Mouse (Mus musculus) midbrain, embryonic 10.5 days (tissue): Measurements from ENCODE around the gene Caap1. TPM values are rescaled to one million over a fixed set of nuclear protein-coding genes. Genes with fewer than 3 reads are reported as not detected.

Experiments
- DNase-seq: peaks from one replicate; pipeline ENCODE4 v3.0.0-alpha.2; 2017; ENCODE audit warnings: low spot score
- H3K27ac ChIP-seq: fragments of 300-500 bp; sonication (generic); replicated peaks from 2 replicates; pipeline ENCODE4 v1.5.1; 2016; ENCODE audit warnings: mild to moderate bottlenecking
- H3K27me3 ChIP-seq: fragments of 300-500 bp; sonication (generic); 2 replicates; pipeline ENCODE4 v1.6.1; 2016; ENCODE audit warnings: low read depth, mild to moderate bottlenecking; ENCODE audit not compliant: poor library complexity, severe bottlenecking
- H3K36me3 ChIP-seq: fragments of 300-500 bp; sonication (generic); 2 replicates; pipeline ENCODE4 v1.6.1; 2016; ENCODE audit warnings: mild to moderate bottlenecking, moderate library complexity
- H3K4me1 ChIP-seq: fragments of 300-500 bp; sonication (generic); 2 replicates; pipeline ENCODE4 v1.6.1; 2016
- H3K4me3 ChIP-seq: fragments of 300-500 bp; sonication (generic); 2 replicates; pipeline ENCODE4 v1.5.1; 2016; ENCODE audit warnings: mild to moderate bottlenecking, moderate library complexity
- H3K9me3 ChIP-seq: fragments of 300-500 bp; sonication (generic); replicated peaks from 2 replicates; pipeline ENCODE4 v1.6.1; 2016; ENCODE audit warnings: mild to moderate bottlenecking
- WGBS: fragments of 180-500 bp; shearing (Covaris S2); methylation state at CpG from one replicate; pipeline ENCODE4 v1.1.7; 2016; 5-methylcytosine and 5-hydroxymethylcytosine counted together
- polyA plus RNA-seq: library from polyadenylated mRNA; unstranded; fragments of >200 nt; fragmentation: Nextera tagmentation; extraction: Ambion mirVana; gene quantifications from 2 replicates; pipeline ENCODE4 v1.2.1, GENCODE M21; 2016

The Caap1 gene
- polyA plus RNA-seq, 1 experiment from 2014 or later = 27.8 TPM

- no peaks in the 10 kb centered on the region for H3K27me3 ChIP-seq
- H3K36me3 ChIP-seq = no peaks in the 10 kb centered on the region
- WGBS = 55% methylated on average over 2 of the region's 2 CpGs
- peaks cover 22% of the 10 kb centered on the region for H3K4me1 ChIP-seq
- no peak overlapping the region for H3K4me3 ChIP-seq
- no peaks in the 10 kb centered on the region for H3K9me3 ChIP-seq
- peak; percentile 23 for DNase-seq
- no peak overlapping the region for H3K27ac ChIP-seq
Measured at GRCm38 (mm10) chr4:94559266-94559665, 2.7 kb upstream of the Caap1 start.

DNA sequence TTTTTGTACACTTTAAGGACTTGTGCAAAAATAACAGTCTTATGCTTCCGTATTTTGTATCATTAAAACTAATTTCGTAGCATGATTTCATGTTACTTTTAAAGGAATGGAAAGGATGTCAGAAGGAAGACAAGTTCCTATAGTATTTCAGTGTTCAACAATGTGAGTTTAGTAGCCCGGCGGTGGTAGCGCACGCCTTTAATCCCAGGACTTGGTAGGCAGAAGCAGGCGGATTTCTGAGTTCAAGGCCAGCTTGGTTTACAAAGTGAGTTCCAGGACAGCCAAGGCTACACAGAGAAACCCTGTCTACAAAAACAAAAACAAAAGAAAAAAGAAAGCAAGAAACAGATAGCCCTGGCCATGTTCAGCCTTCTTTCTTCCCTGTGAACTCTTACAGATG, 549 bp upstream of the Caap1 start:
- Histone ChIP-seq H3K27me3 (no peaks in the 10 kb centered on the region), H3K36me3 (no peaks in the 10 kb centered on the region), H3K27ac (0 out of 2 replicates have a peak overlapping the region, but pooled peaks have one; percentile 25), H3K4me3 (peak overlapping the region; percentile 94), H3K4me1 (peaks cover 22% of the 10 kb centered on the region), H3K9me3 (no peaks in the 10 kb centered on the region)
- WGBS = 70% methylated on average over 7 of the region's 7 CpGs
- DNase-seq = no peak

DNA sequence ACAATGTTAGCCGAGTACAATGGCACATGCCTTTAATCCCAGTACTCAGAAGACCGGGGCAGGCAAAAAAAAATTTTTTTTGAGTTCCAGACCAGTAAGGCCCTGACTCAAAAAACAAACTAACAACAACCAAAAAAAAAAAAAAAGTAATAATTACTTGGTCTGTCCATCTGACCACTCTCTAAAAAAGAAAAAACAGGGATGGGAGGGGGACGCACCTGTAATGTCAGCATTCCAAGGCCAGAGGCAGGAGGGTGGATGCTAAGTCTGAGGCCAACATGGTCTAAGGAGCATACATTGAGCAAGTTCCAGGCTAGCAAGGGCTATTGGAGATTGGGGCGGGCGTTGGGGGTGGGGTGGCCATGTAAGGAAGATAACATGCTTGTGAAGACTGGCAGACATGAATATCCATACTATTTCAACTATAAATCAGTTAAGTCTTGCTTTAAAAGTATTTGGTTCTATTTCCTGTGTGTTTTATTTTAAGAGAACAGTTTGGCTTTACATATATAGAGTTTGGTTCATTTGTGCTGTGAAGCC, 1.6 kb downstream of the Caap1 start:
- 93% methylated on average over 5 of the region's 5 CpGs for WGBS
- no peaks in the 10 kb centered on the region for H3K9me3 ChIP-seq
- DNase-seq = no peak
- no peak overlapping the region for H3K27ac ChIP-seq
- peak overlapping the region; percentile 94 for H3K4me3 ChIP-seq
- peaks cover 22% of the 10 kb centered on the region for H3K4me1 ChIP-seq
- no peaks in the 10 kb centered on the region for H3K27me3 ChIP-seq
- peaks cover 10% of the 10 kb centered on the region for H3K36me3 ChIP-seq

DNA sequence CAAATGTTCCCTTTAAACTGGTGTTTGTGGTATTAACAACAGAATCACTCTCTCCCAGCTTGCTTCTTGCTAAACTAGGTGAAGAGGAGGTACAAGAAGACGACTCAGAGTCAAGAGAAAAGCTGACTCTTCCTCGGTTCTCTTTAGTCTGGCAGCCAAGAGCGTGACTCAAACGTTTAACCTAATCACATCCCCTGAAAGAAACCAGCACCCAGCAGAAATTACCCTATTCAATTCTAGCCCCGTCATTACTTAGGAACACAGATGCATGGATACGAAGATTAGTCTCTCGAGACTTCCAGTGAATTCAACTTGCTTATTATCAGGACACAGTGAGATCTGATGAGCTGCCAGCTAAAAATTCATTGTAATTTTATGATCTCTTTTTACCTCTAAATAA, 12.3 kb downstream of the Caap1 start:
- WGBS = 81% methylated on average over 7 of the region's 7 CpGs
- no peaks in the 10 kb centered on the region for H3K9me3 ChIP-seq
- no peaks in the 10 kb centered on the region for H3K4me1 ChIP-seq
- H3K27ac ChIP-seq = no peak overlapping the region
- no peaks in the 10 kb centered on the region for H3K27me3 ChIP-seq
- H3K36me3 ChIP-seq = peaks cover 86% of the 10 kb centered on the region
- H3K4me3 ChIP-seq = no peak overlapping the region
- DNase-seq = no peak

DNA sequence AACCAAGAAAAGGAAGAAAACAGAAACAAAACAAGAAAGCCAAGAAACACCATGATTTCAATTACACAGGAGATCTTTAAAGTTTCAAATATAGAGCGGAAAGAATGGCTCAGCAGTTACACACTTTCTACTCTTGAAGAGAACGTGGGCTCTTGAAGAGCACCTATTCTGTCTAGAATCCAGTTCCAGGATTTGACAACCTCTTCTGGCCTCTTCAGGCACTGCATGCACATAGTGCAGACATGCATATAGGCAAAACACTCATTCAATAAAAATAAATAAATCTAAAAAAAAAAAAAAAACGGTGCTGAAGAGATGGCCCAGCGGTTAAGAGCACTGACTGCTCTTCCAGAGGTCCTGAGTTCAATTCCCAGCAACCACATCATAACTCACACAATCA, 13.6 kb downstream of the Caap1 start:
- Histone ChIP-seq H3K9me3 (no peaks in the 10 kb centered on the region), H3K4me1 (no peaks in the 10 kb centered on the region), H3K27me3 (no peaks in the 10 kb centered on the region), H3K27ac (no peak overlapping the region), H3K4me3 (no peak overlapping the region), H3K36me3 (peaks cover 89% of the 10 kb centered on the region)
- DNase-seq = no peak
- 91% methylated on average over 4 of the region's 4 CpGs for WGBS

GRCm38 (mm10) chr4:94533205-94533604, 23.4 kb downstream of the Caap1 start:
- H3K4me3 ChIP-seq = no peak overlapping the region
- H3K4me1 ChIP-seq = no peaks in the 10 kb centered on the region
- H3K27ac ChIP-seq = no peak overlapping the region
- no peak for DNase-seq
- peaks cover 32% of the 10 kb centered on the region for H3K36me3 ChIP-seq
- H3K27me3 ChIP-seq = no peaks in the 10 kb centered on the region
- H3K9me3 ChIP-seq = no peaks in the 10 kb centered on the region

- Histone ChIP-seq H3K36me3 (0 out of 2 replicates have a peak, but pooled peaks cover 5% of the 10 kb centered on the region), H3K27ac (no peak overlapping the region), H3K27me3 (no peaks in the 10 kb centered on the region), H3K4me1 (no peaks in the 10 kb centered on the region), H3K9me3 (no peaks in the 10 kb centered on the region), H3K4me3 (no peak overlapping the region)
- DNase-seq = no peak
- WGBS = 100% methylated on average over 1 of the region's 1 CpGs
Measured at GRCm38 (mm10) chr4:94529448-94529847, 27.1 kb downstream of the Caap1 start.

DNA sequence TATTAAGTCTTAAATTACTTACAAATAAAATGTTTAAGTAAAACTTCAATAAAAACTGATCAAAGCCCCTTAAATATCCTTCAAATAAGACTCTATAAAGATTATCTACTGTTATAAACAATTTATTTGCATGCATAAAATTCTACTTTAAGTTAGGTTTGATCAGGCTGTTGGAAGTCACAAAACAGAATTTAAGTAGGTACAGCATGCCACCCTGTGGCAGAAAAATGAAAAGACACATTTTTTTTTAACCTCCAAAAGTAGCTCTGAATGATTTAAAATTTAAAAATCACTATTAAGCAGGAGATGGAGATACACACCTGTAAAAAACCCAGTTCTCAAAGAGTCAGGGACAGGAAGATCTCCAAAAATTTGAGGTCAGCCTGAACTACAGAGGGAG, 33.3 kb downstream of the Caap1 start:
- no peak for DNase-seq
- H3K27ac ChIP-seq = no peak overlapping the region
- H3K27me3 ChIP-seq = no peaks in the 10 kb centered on the region

GRCm38 (mm10) chr4:94517631-94518030, 39.0 kb downstream of the Caap1 start:
- peaks cover 22% of the 10 kb centered on the region for H3K36me3 ChIP-seq
- H3K4me1 ChIP-seq = no peaks in the 10 kb centered on the region
- H3K4me3 ChIP-seq = no peak overlapping the region
- H3K9me3 ChIP-seq = no peaks in the 10 kb centered on the region
- WGBS = 67% methylated on average over 4 of the region's 4 CpGs
- H3K27ac ChIP-seq = no peak overlapping the region
- no peaks in the 10 kb centered on the region for H3K27me3 ChIP-seq
- DNase-seq = peak; percentile 45

More for the DNA sequence above, 33.3 kb downstream of the Caap1 start:
- Histone ChIP-seq H3K4me1 (no peaks in the 10 kb centered on the region), H3K36me3 (no peaks in the 10 kb centered on the region), H3K9me3 (no peaks in the 10 kb centered on the region), H3K4me3 (no peak overlapping the region)

GRCm38 (mm10) chr4:94515366-94515765, 41.2 kb downstream of the Caap1 start:
- 74% methylated on average over 3 of the region's 3 CpGs for WGBS
- Histone ChIP-seq H3K36me3 (peaks cover 36% of the 10 kb centered on the region), H3K4me1 (no peaks in the 10 kb centered on the region), H3K27me3 (no peaks in the 10 kb centered on the region), H3K27ac (no peak overlapping the region), H3K4me3 (no peak overlapping the region), H3K9me3 (no peaks in the 10 kb centered on the region)
- no peak for DNase-seq

GRCm38 (mm10) chr4:94476749-94477399, 79.7 kb downstream of the Caap1 start:
- H3K27ac ChIP-seq = no peak overlapping the region
- no peak overlapping the region for H3K4me3 ChIP-seq
- H3K9me3 ChIP-seq = no peaks in the 10 kb centered on the region
- H3K27me3 ChIP-seq = no peaks in the 10 kb centered on the region
- H3K36me3 ChIP-seq = no peaks in the 10 kb centered on the region
- DNase-seq = no peak
- H3K4me1 ChIP-seq = no peaks in the 10 kb centered on the region
- 87% methylated on average over 18 of the region's 18 CpGs for WGBS

GRCm38 (mm10) chr4:94473286-94473685, 83.3 kb downstream of the Caap1 start:
- no peaks in the 10 kb centered on the region for H3K27me3 ChIP-seq
- H3K36me3 ChIP-seq = no peaks in the 10 kb centered on the region
- H3K9me3 ChIP-seq = no peaks in the 10 kb centered on the region
- H3K4me1 ChIP-seq = no peaks in the 10 kb centered on the region
- H3K27ac ChIP-seq = no peak overlapping the region
- no peak for DNase-seq
- WGBS = 97% methylated on average over 1 of the region's 1 CpGs
- H3K4me3 ChIP-seq = no peak overlapping the region

DNA sequence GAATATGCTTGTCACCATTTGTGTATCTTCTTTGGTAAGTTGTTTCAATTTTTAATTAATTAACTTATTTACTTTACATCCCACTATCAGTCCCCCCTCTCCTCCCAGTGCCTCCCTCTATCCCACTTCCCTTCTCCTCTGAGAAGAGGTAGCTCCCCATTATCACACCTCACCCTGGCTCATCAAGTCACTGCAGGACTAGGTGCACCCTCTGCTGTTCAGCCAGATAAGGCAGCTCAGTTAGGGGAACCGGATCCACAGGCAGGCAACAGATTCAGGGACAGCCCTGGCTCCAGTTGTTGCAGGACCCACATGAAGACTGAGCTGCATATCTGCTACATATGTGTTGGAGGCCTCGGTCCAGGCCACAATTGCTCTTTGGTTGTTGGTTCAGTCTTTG, 97.2 kb downstream of the Caap1 start:
- 84% methylated on average over 2 of the region's 2 CpGs for WGBS
- H3K4me3 ChIP-seq = no peak overlapping the region
- H3K27ac ChIP-seq = no peak overlapping the region
- peaks cover 28% of the 10 kb centered on the region for H3K36me3 ChIP-seq
- DNase-seq = no peak
- H3K4me1 ChIP-seq = no peaks in the 10 kb centered on the region
- no peaks in the 10 kb centered on the region for H3K27me3 ChIP-seq
- no peaks in the 10 kb centered on the region for H3K9me3 ChIP-seq
